9 mouse cellular contexts compared by ENCODE assay signal in the genomic region with DNA sequence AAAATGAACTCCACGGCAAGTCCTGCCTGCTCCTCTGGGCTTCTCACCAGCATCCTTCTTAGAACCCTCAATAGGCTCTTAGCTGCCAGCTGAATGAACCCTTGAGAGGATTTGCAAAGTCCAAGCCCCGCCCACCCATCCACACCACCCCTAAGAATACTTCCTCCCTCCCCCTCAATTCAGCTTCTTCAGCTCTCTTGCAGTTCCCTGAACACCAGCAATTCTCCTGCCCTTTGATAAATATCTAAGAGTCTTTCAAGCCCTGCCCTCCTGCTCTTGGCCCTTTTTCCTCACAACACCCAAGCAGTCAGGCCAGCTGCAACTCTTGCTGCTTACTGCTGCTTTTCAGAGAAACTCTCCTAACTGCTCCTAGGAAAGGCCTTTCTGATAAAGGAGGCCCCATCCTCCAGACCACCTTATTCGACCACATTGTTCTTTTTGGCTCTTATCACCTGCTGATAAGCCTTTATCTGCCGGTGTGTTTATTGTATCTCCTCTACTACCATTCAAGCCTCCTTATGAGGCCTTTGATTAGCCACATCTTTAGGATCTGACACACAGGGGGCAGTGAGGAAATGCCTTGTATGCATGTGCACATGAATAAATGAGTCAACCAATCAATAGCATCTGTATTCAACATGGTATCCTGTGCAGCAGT. TPM values are rescaled to one million over a fixed set of nuclear protein-coding genes. Genes with fewer than 3 reads are reported as not detected.
A peak's percentile ranks its signal among the peaks of the same experiment; 100 is the strongest.
DNase-seq lines count a peak whose midpoint lies in the region; ATAC-seq lines count a peak whose summit lies in the region.
"Had no signal": no experiment of that assay in that cellular context is flagged by ENCODE, and none has a peak within 500 bp of the region (broad histone marks: within the 10 kb centered on the region; RNA-seq: fewer than 3 reads in every experiment).

No protein-coding gene starts in this region.

- no peaks in the 10 kb centered on the region for H3K27me3 ChIP-seq in intestine, embryonic 16.5 days (replicated peaks; ENCODE audit: control insufficient read depth, insufficient read depth, low read length)
- H3K27me3 ChIP-seq: neural tube, embryonic 12.5 days had no signal

- DNase-seq in gastrocnemius, postnatal 14 days = peak; percentile 10
- no peak for DNase-seq in gastrocnemius, postnatal 10 days
- peak; percentile 71 for DNase-seq in embryo, embryonic 10.5 days (ENCODE audit: low spot score)
- peak; percentile 87 for DNase-seq in lung, postnatal 36 days
- no peak for DNase-seq in ovary, adult 18-20 months (ENCODE audit: low spot score)
- DNase-seq in left cerebral cortex, adult 8-10 months (ENCODE audit: low spot score in 2 of 2) = no peak

- intact Hi-C loops in gastrocnemius, postnatal 14 days (cut with DNase I; ENCODE audit: low total_unique reads) = no loop called here

- H3K36me3 ChIP-seq in intestine, embryonic 16.5 days (ENCODE audit: control insufficient read depth, insufficient read depth, low read length) = no peaks in the 10 kb centered on the region
- H3K36me3 ChIP-seq: neural tube, embryonic 12.5 days had no signal

- ATAC-seq in intestine, embryonic 16.5 days = peak; percentile 63
- no peak for ATAC-seq in megakaryocyte progenitor cell, adult 5-6 weeks (replicated peaks; ENCODE audit: poor library complexity)

- peaks cover 17% of the 10 kb centered on the region for H3K4me1 ChIP-seq in intestine, embryonic 16.5 days (ENCODE audit: control insufficient read depth, insufficient read depth, low read length)

- no peak overlapping the region for H3K27ac ChIP-seq in intestine, embryonic 16.5 days (ENCODE audit: low read length)
- H3K27ac ChIP-seq: neural tube, embryonic 12.5 days had no signal

- no peak overlapping the region for H3K9ac ChIP-seq in intestine, embryonic 16.5 days (ENCODE audit: low read depth, low read length)
- H3K9ac ChIP-seq: neural tube, embryonic 12.5 days had no signal

- WGBS in intestine, embryonic 16.5 days = 14% methylated on average over 4 of the region's 4 CpGs

- H3K4me2 ChIP-seq in intestine, embryonic 16.5 days (ENCODE audit: low read depth, low read length) = no peak overlapping the region
- H3K4me2 ChIP-seq: neural tube, embryonic 12.5 days had no signal

- no peak overlapping the region for H3K4me3 ChIP-seq in intestine, embryonic 16.5 days (ENCODE audit: low read length)
- H3K4me3 ChIP-seq: neural tube, embryonic 12.5 days had no signal

- H3K9me3 ChIP-seq in intestine, embryonic 16.5 days (ENCODE audit: control insufficient read depth, low read length) = no peaks in the 10 kb centered on the region
- H3K9me3 ChIP-seq: neural tube, embryonic 12.5 days had no signal

RNA-seq across cellular contexts. Expression of gene Cgnl1, which starts 21.3 kb away (rescaled TPM):
- 1 to 10 TPM; 8.5 to 9.3 TPM for total RNA-seq in gastrocnemius, postnatal 14 days (2021)
- total RNA-seq in gastrocnemius, postnatal 10 days (2021) = 10 to 100 TPM; 12.0 to 13.1 TPM
- 6.0 and 7.0 TPM in 2 replicates for polyA plus RNA-seq in intestine, embryonic 16.5 days (2015; fragmentation: Nextera tagmentation; extraction: Ambion mirVana)
- total RNA-seq in left cerebral cortex, adult 8-10 months (2022) = 10 to 100 TPM in 2 of 4 experiments, 1 to 10 TPM in 2; 9.1 to 12.3 (median 9.9) TPM
- 0.02 and 0.29 TPM in 2 replicates for total RNA-seq in megakaryocyte progenitor cell, adult 5-6 weeks (2015)
- total RNA-seq in megakaryocyte progenitor cell, adult 5-6 weeks (2017) = 0.24 and 0.29 TPM in 2 replicates

Comparison
In these comparisons a context has a peak if more than half of its experiments do, and no peak if none do; other contexts are left out.
1. DNase-seq: peak in gastrocnemius, postnatal 14 days (single experiment), embryo, embryonic 10.5 days (single experiment) and lung, postnatal 36 days (single experiment); none in gastrocnemius, postnatal 10 days (single experiment), ovary, adult 18-20 months (single experiment) and left cerebral cortex, adult 8-10 months (0 of 2).
2. RNA of gene Cgnl1, which starts 21.3 kb away (total RNA-seq): 12.0 to 13.1 TPM in gastrocnemius, postnatal 10 days, 9.1 to 12.3 TPM in left cerebral cortex, adult 8-10 months and 8.5 to 9.3 TPM in gastrocnemius, postnatal 14 days; 0.02 to 0.29 TPM in megakaryocyte progenitor cell, adult 5-6 weeks; every median in the first group is over 4 times any median in the second.